Mouse (Mus musculus) left cerebral cortex, adult 18-20 months (tissue): ENCODE results near the gene B4galnt4. TPM values are rescaled to one million over a fixed set of nuclear protein-coding genes. Genes with fewer than 3 reads are reported as not detected.
"Not testable (repeated sequence)": the region's sequence is repeated elsewhere in the genome, so short reads cannot be mapped to it uniquely, and the experiment has no call there.

Experiments used
- DNase-seq, 2 experiments: peaks; one replicate each; pipeline ENCODE4 v3.0.0; 2021 to 2022; ENCODE audit warnings: low spot score in 2 of 2, mixed read lengths in 1 of 2
- long read RNA-seq, 2 experiments: library from polyadenylated mRNA; stranded (forward); transcript quantifications; one replicate each; pipeline ENCODE4 v2.0.0; 2021
- total RNA-seq, 2 experiments: library from RNA; stranded (reverse); gene quantifications; 2 replicates each; pipeline ENCODE4 v1.2.3; 2021

B4galnt4 gene
- 10 to 100 TPM; 85.9 to 86.1 TPM for total RNA-seq
- long read RNA-seq, experiment 1, transcript B4galnt4-201 (20 exons, 3,556 nt) = major isoform, 17 of 59 reads
- long read RNA-seq, experiment 1, partial matches to known transcripts = 27 of 59 reads
- long read RNA-seq, experiment 1, other reads (novel, unspliced or antisense) = 15 of 59 reads
- long read RNA-seq, experiment 2, transcript B4galnt4-201 (20 exons, 3,556 nt) = major isoform, 7 of 47 reads
- long read RNA-seq, experiment 2, partial matches to known transcripts = 32 of 47 reads
- long read RNA-seq, experiment 2, other reads (novel, unspliced or antisense) = 8 of 47 reads

DNA sequence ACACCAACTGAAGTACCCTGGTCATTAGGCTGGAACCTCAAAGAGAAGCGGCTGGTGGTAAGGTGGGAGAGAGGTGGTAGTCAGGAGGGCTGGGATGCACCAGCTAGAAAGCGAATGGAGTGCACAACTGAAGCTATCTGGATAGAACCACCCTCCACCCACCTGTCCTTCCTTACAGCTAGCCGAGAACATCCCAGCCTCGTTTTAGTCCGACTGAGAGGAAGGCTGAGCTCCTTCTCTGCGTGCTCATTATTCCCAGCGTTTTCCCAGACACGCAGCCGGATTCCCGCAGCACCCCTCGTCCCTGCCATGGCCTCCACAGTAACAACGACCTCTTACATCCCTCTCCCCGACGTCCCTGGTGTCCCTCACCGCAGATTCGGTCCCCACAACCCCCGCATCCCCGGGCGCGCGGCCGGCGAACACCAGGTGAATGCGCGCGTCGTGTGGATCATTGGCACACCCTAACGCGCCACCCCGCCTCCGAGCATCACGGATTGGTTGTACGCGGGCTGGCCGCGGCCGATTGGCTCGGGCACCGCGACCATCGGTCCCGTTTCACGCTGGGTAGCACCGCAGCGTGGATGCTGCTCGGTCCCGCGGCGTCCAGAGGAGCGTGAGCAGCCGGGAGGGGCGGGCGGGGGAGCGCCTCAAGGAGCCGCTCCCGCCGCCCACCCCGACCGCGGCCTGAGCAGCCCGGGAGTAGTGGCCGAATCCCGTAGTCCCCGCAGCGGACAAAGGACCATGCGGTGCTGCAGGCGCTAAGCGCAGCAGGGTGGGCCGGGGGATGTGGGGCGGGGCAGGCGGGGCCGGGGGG lies at the start of gene B4galnt4:
TSS of gene B4galnt4 (plus strand) at position 679 of the 817 bp plus-strand sequence.
- peak; percentile 91 to 95 for DNase-seq

- no peak for DNase-seq
Observed at GRCm38 (mm10) chr7:141011238-141011770, 49.6 kb upstream of the B4galnt4 start.

DNA sequence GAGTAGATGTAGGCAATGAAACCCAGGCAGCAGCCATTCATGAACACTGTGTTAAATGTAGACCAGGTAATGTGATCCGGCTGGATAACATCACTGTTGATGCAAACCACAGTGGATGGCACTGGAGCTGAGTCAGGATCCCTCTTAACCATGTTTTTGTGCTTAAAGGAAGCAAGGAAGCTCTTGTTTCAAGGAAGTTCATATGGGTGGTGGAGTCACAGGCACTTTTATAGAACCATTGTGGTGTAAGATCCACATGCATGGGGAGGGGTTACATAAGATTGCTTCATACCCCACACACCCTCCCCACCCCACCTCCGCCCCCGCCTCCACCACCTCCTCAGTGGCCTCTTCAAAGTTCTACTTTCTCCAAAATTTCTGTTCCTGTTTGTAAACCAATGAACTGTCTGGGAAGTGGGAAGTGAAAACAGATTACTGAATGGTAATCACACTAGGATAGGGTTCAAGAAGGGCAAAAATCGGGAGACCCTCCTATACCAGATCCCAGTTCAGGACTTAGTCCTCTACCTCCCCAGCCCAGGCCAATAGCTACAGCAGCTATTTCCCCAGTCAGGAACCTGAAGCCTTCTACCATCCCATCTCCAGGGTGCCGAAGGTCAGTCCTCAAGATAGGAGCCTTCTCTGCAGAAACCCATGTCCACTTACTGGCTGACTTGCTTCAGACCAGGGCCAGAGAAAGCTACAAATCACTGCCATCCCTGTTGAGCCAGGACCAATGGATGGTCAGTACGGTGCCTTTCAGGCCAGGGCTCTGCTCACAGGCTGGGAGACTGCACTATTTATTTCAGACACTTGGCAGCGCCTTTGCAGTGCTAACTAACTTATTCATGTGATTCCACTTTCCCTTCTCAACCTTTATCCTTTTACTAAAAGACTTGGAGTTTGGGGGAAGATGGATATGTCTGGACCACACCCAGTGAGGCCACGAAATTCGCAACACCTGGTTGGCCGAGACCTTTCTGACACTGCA lies 43.9 kb upstream of the B4galnt4 start:
- no peak for DNase-seq

GRCm38 (mm10) chr7:141017824-141018223 lies 43.1 kb upstream of the B4galnt4 start, which contains the start of gene Ifitm6:
Ifitm6 (minus strand) TSS chr7:141017924.
- DNase-seq = not testable (repeated sequence)

DNA sequence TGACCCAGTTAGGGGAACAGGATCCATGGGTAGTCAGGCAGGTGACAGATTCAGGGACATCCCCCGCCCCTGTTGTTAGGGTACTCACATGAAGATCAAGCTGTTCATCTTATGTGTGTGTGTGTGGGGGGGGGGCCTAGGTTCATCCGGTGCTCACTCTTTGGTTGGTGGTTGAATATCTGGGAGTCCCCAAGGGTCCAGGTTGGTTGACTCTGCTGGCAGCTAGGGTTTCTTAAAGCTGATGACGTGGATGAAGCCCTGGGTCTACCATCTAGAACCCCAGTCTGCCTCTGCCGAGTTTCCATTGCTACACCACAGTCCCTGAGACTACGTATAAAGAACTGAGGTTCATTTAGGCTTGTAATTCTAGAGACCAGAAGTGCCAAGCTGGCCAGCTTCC lies 41.9 kb upstream of the B4galnt4 start:
- no peak for DNase-seq

DNA sequence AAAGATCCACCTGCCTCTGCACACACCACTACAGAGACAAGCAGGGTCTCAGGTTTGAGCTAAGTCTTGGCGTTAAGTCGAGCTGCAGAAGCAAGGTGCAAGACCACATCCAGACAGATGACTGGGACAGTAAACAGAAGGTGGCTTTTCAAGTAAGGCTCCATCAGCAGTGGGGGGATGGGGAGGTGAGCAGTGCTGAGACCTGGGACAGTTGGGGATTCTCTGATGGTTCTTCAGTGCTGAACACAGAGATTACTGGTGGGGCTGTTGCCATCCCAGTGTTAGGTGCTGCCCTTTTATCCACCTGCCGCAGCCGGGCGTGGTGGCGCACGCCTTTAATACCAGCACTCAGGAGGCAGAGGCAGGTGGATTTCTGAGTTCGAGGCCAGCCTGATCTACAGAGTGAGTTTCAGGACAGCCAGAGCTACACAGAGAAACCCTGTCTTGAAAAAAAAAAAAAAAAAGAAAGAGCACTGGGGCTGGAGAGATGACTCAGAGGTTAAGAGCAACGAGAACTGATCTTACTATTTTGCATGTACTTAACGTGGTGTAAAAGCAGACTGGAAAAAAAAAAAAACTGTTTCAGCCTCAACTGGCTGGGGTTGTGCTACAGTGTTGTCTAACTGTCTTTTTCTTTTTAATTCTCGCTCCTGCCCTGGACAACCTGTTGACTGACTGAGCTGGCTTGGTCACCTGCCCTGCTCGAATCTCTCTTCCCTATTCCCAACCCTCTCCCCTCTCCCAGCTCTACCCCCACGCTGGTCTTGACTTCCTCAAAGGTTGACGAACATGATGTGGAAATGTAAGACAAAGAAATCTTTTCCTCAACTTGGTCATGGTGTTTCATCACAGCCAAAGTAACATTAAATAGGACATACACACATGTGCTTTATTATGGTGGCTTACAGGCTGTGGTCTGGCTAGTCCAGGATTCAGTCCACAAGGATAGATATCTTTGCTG lies 39.1 kb upstream of the B4galnt4 start:
- DNase-seq = no peak

- DNase-seq = no peak
Observed at GRCm38 (mm10) chr7:141024865-141025838, 35.8 kb upstream of the B4galnt4 start.

- DNase-seq = no peak
Observed at GRCm38 (mm10) chr7:141026097-141026739, 34.7 kb upstream of the B4galnt4 start.

DNA sequence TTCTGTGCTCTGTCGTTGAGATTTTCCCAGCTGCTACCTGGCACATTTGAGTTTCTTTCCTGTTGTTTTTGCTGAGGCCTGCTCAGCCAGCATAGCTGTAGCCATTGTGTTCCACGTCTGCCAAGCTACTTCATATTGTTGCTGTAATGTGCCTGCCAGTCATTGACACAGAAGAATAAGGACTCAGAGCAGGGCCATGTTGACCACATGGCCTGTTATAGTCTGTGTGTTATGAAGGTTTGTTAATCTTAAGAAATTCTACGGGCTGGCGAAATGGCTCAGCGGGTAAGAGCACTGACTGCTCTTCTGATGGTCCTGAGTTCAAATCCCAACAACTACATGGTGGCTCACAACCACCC lies 34.2 kb upstream of the B4galnt4 start:
- no peak for DNase-seq

GRCm38 (mm10) chr7:141028831-141029230 lies 32.1 kb upstream of the B4galnt4 start, which contains the start of gene Gm17387:
Gm17387 (plus strand) TSS chr7:141029131.
- no peak for DNase-seq

- DNase-seq = no peak
Observed at GRCm38 (mm10) chr7:141030390-141030789, 30.5 kb upstream of the B4galnt4 start.

- DNase-seq = no peak
Observed at GRCm38 (mm10) chr7:141032458-141033167, 28.3 kb upstream of the B4galnt4 start.

GRCm38 (mm10) chr7:141036624-141037023 lies 24.3 kb upstream of the B4galnt4 start:
- not testable (repeated sequence) for DNase-seq

GRCm38 (mm10) chr7:141038090-141039032 lies 22.5 kb upstream of the B4galnt4 start:
- no peak for DNase-seq

DNA sequence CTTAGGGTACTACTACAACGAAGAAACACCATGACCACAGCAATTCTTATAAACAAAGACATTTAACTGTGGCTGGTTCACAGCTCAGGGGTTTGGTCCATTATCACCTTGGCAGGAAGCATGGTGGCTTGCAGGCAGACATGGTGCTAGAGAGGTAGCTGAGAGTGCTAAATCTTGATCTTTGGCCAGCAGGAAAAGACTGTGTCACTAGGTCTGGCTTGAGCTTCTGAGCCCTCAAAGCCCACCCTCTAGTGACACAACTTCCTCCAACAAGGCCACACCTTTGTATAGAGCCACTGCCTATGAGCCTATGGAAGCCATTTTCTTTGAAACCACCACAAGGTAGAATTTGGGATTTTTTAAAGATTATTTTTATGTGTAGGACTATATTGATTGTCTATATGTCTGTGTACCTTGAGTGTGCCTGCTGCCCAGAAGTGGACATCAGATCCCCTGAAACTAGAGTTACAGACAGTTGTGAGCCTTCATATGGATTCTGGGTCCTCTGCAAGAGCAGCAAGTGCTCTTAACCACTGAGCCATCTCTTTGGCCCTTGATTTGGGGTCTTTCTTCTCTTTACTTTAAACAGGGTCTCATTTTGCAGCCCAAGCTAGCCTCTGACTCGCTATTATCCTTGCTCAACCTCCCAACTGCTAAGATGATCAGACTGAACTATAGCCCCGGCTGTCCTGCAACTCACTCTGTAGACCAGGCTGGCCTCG lies 21.4 kb upstream of the B4galnt4 start:
- no peak for DNase-seq
